Mouse (Mus musculus) cerebellum, postnatal 10 days (tissue): ENCODE results near the gene Gm49321.

ENCODE experiments used
- DNase-seq, 2 experiments: peaks; one replicate each; pipeline ENCODE4 v3.0.0; 2021; ENCODE audit warnings: mixed read lengths in 2 of 2

Gm49321 gene

GRCm38 (mm10) chr12:73937353-73937752 lies at the start of gene Gm49321:
Gene Gm49321, plus strand, starts transcription at chr12:73937653.
- DNase-seq = no peak

GRCm38 (mm10) chr12:73888003-73888783 lies 49.3 kb upstream of the Gm49321 start:
- no peak for DNase-seq

GRCm38 (mm10) chr12:73889571-73889970 lies 47.9 kb upstream of the Gm49321 start:
- no peak for DNase-seq

GRCm38 (mm10) chr12:73890086-73890485 lies 47.4 kb upstream of the Gm49321 start:
- DNase-seq = peak; percentile 57 to 73

GRCm38 (mm10) chr12:73892616-73893015 lies 44.8 kb upstream of the Gm49321 start:
- no peak for DNase-seq

- DNase-seq = no peak
These were observed 42.6 kb upstream of the Gm49321 start for GRCm38 (mm10) chr12:73894838-73895237.

GRCm38 (mm10) chr12:73895674-73896073 lies 41.8 kb upstream of the Gm49321 start:
- DNase-seq = no peak

GRCm38 (mm10) chr12:73896471-73896870 lies 41.0 kb upstream of the Gm49321 start:
- no peak for DNase-seq

GRCm38 (mm10) chr12:73898281-73898680 lies 39.2 kb upstream of the Gm49321 start:
- no peak for DNase-seq

GRCm38 (mm10) chr12:73904133-73904934 lies 33.1 kb upstream of the Gm49321 start:
- DNase-seq = no peak

GRCm38 (mm10) chr12:73905041-73905440 lies 32.4 kb upstream of the Gm49321 start:
- DNase-seq = no peak

- no peak for DNase-seq
These were observed 31.9 kb upstream of the Gm49321 start for GRCm38 (mm10) chr12:73905555-73905954.

GRCm38 (mm10) chr12:73907079-73907672 lies 30.3 kb upstream of the Gm49321 start:
- no peak for DNase-seq

- peak; percentile 98 to 99 for DNase-seq
These were observed 29.7 kb upstream of the Gm49321 start for GRCm38 (mm10) chr12:73907673-73908150.

GRCm38 (mm10) chr12:73908274-73909012 lies 29.0 kb upstream of the Gm49321 start:
- peak; percentile 80 to 84 for DNase-seq

GRCm38 (mm10) chr12:73909013-73909575 lies 28.4 kb upstream of the Gm49321 start:
- peak in 1 of 2 experiments; percentile 23 for DNase-seq

GRCm38 (mm10) chr12:73918479-73918878 lies 19.0 kb upstream of the Gm49321 start:
- DNase-seq = peak; percentile 35 to 38

- DNase-seq = no peak
These were observed 7.2 kb upstream of the Gm49321 start for GRCm38 (mm10) chr12:73930266-73930665.

- DNase-seq = peak; percentile 58 to 72
These were observed 6.2 kb upstream of the Gm49321 start for GRCm38 (mm10) chr12:73931274-73931673.

- DNase-seq = no peak
These were observed 2.9 kb upstream of the Gm49321 start for GRCm38 (mm10) chr12:73934528-73934927.

- no peak for DNase-seq
These were observed 2.1 kb downstream of the Gm49321 start for GRCm38 (mm10) chr12:73939542-73939941.

GRCm38 (mm10) chr12:73948415-73948814 lies 11.0 kb downstream of the Gm49321 start:
- no peak for DNase-seq
